Mouse (Mus musculus): ENCODE data around the gene Vwa2. TPM values are rescaled to one million over a fixed set of nuclear protein-coding genes. Genes with fewer than 3 reads are reported as not detected.

Vwa2 gene
- total RNA-seq, 1 experiment from 2014 or later, result not detected

- no peak for ATAC-seq (replicated peaks in 1 of 2; ENCODE audit: insufficient read depth in 1 of 2, low FRiP score in 2 of 2, low TSS enrichment in 1 of 2, low read depth in 1 of 2, poor library complexity in 2 of 2, severe bottlenecking in 2 of 2)
Observed at GRCm38 (mm10) chr19:56959601-56960000, 85.6 kb downstream of the Vwa2 start.

Other genes with a start within 250 kb of the Vwa2 start
- not detected in 2 replicates for gene Adrb1, start 152.1 kb upstream of the Vwa2 start, total RNA-seq (2017)
- 26.5 and 28.8 TPM in 2 replicates for gene Ccdc186, start 52.1 kb upstream of the Vwa2 start, total RNA-seq (2017)
- gene Tdrd1, start 48.0 kb upstream of the Vwa2 start, total RNA-seq (2017), result not detected in 2 replicates
- not detected in 2 replicates for gene Afap1l2, start 134.0 kb downstream of the Vwa2 start, total RNA-seq (2017)